Mouse (Mus musculus) lung, adult 2 months (tissue): ENCODE measurements around the gene Sap18b.

Experiments
- CTCF ChIP-seq: fragments of 200-500 bp; IDR thresholded peaks from 2 replicates; pipeline ENCODE4 v1.5.1; 2011; ENCODE audit warnings: mild to moderate bottlenecking, low read length, control low read depth; ENCODE audit not compliant: insufficient read depth
- POLR2A ChIP-seq: fragments of 200-500 bp; IDR thresholded peaks from 2 replicates; pipeline ENCODE4 v1.6.1; 2011; ENCODE audit warnings: low read depth, mild to moderate bottlenecking, control low read depth, low read length, borderline replicate concordance; ENCODE audit errors: extremely low read depth

DNA sequence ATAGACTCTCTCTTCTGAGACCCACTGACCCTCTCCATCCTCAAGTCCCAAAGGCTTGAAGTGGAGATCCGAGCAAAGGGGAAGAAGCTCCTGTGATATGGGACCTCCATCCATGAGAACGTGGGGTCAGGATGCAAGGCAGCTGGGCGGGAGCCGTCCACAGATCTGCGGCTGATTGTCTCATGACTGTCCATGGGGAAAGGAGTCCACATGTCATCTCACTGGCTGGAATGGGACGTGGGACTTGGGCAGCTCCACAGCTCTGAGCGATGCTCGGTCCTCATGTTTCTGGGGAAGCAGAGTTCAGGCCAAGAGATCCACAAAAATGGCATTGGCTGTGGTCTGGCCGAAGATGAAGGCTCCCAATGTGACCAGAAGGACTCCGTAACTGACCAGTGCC lies 12.1 kb downstream of the Sap18b start:
- TF ChIP-seq CTCF (no peak), POLR2A (no peak)
